Mouse (Mus musculus) small intestine, adult 2 months (tissue): ENCODE measurements around the gene Plekhs1.

Experiments
- CTCF ChIP-seq: fragments of 200-500 bp; IDR thresholded peaks from 2 replicates; pipeline ENCODE4 v1.5.1; 2012; ENCODE audit warnings: low read depth, mild to moderate bottlenecking, control low read depth, inconsistent platforms, low read length, moderate library complexity, mixed read lengths; ENCODE audit not compliant: insufficient replicate concordance, insufficient read length; ENCODE audit errors: extremely low read depth
- POLR2A ChIP-seq: fragments of 200-500 bp; IDR thresholded peaks from 2 replicates; pipeline ENCODE4 v1.6.1; 2012; ENCODE audit warnings: low read depth, mild to moderate bottlenecking, control low read depth, inconsistent platforms, low read length, moderate library complexity

DNA sequence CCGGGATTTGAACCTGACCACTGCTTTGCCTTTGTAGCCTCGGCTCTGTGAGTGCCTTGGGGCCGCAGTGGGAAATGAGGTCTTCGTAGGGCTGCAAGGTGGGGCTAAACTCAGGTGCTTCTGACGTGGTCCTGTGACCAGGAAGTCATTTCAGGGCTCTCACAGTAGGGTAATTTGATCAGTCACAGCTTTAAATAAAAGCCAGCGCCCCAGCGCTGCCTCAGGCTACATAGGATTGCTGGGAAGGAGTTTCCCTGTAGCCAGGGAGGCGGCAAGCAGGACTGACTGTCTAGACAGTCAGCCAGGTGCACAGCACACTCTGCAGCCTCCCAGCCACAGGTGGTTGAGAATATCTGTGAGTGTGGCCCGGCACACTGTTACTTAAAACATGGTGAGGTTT is 42.0 kb upstream of the Plekhs1 start:
- TF ChIP-seq POLR2A = no peak
- no peak for TF ChIP-seq CTCF
